Mouse (Mus musculus): ENCODE data around the gene Txnrd2.

Txnrd2 gene

GRCm38 (mm10) chr16:18455407-18455806 is 29.2 kb downstream of the Txnrd2 start:
- no peak for DNase-seq

DNA sequence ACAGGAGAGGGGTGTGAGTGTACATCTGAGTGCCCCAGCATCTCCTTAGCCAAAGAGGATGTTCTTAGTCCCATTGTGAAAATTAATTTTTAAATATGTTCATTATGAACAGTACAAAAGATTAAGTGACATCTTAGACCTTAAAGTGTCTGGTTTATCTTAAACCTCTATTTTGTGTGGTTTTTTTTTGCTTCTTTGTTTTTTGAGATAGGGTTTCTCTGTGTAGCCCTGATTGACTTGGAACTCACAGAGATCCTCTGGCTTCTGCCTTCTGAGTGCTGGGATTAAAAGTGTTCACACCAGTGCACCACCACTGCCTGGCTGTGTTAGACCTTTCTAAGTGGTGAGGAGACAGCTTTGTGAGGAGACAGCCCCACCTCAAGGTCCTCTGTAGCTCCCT is 32.5 kb downstream of the Txnrd2 start:
- no peak for DNase-seq

DNA sequence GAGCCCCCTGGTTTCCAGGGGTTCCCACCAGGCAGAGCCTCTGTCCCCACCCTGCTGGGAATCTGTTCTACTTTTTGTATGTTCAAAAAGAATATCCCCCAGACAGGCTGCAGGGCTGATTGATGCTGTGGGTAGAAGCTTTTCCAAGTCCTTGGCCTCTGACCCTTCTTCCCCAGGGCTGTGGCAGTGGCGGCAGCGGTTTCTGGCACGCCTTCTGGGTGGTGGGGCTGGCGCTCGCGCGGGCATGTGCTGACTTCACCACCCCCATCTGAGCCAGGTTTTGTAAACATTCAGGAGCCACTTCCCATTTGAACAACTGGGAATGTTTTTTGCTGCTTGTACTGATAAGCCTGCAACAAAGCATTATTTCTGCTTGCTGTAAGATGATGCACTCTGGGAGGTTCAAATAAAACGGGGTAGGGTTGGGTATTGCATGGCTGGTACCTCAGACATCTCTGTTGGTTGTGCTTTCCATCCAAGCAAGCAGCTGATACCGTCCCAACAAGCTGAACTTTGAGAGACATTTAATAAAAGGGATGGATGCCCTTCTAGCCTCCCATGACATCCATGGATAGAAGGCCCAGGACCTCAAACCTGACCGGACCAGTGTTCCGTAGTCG is 33.3 kb downstream of the Txnrd2 start:
- peak; percentile 65 for DNase-seq

DNA sequence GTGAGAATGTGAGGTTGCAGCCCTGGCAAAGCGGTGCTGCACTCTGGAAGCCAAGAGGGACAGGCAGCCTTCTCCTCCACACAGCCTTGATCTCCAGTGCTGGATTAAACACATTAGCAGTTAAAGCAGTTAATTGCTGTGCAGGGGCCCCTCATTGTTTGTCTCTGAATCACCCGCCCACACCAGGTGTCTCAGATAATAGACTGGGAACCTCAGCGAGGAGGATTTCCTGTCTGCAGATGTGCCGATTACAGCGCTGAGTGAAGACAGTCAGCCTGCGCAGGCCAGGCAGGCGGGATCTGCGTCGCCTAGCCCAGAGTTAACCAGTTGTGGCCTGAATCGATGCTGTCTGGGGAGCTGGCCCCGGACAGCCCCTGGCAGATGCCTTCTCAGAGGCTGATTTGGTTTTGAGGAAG is 33.8 kb downstream of the Txnrd2 start:
- DNase-seq: peak; percentile 57

DNA sequence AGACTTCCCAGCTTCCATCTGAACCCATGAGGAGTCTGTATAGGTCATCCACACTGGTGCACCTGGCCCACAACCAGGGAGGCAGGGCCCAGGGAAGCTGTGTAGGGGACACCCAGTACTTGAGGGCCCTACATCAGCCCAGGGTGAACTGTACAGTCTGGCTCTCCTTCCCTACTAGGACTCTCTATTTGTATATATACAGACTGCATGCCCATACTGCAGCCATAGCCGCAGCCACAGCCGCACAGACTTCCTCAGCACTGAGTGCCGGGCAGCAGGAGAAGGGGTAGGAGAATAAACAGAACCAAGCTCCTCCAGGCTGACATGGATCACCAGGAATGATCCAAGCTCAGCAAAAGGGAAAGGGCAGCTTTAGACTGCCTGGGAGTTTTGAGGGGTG is 34.6 kb downstream of the Txnrd2 start:
- no peak for DNase-seq

- DNase-seq: no peak
Measured at GRCm38 (mm10) chr16:18462031-18462430, 35.8 kb downstream of the Txnrd2 start.

DNA sequence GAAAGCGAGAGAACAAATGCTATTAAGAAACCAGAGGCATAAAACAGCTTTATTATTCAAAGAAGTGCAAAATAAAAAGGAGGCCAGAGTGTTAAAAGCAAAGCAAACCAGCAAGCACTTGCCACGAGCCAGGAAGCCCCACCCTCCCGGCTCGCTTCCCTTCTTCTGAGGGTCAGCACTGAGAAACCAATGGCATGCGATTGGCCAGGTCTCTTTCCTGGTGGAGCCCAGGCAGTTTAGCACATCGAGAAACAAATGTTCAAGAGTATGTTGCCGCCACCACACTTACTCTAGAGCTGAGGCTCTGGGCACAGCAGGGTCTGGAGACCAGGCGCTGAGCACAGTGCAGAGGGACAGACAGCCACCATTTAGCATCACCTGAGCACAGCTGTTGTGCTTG is 36.4 kb downstream of the Txnrd2 start:
- DNase-seq: peak; percentile 62

DNA sequence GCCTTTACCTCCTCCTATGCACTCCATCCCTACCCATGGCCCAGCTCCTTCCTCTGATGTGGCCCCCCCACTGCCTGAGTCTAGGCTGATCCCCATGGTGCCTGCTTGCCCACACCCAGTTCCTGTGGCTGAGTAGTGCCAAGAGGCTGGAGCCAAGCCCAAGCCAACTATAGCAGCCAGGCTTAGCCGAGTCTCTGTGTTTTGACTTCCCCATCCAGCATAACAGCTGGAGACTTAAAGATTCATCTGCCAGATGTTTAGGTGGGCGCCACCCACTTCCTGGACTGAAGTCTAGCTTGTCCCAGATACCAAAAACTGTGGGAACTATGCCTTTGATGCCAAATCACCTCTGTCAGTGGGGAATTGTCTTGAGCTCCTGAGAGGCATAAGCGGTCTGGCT is 38.1 kb downstream of the Txnrd2 start:
- peak; percentile 67 for DNase-seq

DNA sequence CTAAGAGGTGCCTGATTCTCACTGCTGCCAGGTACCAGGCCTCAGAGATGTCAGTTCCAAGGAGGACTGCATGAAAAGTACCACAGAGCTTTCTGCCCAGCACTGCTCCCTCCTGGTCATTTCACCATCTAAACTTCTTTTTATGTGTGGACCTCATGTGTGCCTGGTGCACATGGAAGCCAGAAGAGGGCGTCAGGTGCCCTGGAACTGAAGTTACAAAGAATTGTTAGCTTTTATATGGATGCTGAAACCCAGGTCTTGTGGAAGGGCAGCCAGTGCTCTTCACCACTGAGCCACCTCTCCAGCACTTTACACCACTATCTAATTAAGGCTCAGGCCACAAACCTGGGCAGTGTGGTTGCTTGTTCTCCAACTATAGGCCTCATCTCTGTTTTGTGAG is 44.6 kb downstream of the Txnrd2 start:
- no peak for DNase-seq

DNA sequence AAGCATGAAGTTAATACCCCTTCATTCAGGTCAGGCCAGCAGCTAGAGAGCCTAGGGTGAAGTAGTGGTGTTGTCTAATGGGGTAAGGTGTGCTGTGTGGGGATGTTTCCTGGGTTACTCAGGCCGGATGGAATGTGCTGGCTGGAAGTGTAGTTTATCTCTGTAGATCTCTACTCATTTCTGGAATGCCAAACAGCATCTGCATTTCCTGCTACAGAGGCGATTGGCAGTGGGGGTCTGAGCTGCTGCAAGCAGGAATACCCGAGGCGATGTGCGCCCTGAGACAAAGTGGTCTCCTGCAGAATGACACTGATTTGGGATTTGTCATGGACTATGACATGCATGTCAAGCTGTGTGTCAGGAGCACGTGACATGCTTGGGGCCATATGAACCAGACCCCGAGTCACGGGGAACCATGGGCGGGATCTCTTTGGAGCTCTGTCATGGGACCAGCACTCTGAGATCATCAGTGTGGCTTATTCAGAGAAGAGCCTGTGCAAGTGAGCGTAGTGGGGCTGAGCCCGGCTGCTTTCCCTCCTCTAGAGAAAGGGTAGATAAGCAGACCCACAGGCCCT is 45.3 kb downstream of the Txnrd2 start:
- no peak for DNase-seq

DNA sequence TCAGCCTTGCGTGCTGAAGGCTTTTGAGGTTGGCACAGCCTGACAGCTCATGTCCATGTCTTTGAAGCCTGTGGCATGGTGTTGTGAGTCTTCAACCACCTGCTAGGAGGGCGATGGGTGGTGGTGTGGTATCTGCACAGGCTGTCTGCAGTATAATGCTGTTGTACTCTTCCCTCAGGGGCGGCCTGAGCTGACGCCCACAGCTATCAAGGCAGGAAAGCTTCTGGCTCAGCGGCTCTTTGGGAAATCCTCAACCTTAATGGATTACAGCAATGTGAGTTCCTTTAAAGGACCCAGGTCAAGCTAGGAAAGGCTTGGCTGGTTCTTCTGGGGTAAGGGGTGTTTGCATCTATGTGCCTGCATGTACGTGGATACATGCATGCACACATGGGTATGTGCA is 45.8 kb downstream of the Txnrd2 start:
- no peak for DNase-seq

- DNase-seq: no peak
Measured at GRCm38 (mm10) chr16:18472416-18472815, 46.2 kb downstream of the Txnrd2 start.

DNA sequence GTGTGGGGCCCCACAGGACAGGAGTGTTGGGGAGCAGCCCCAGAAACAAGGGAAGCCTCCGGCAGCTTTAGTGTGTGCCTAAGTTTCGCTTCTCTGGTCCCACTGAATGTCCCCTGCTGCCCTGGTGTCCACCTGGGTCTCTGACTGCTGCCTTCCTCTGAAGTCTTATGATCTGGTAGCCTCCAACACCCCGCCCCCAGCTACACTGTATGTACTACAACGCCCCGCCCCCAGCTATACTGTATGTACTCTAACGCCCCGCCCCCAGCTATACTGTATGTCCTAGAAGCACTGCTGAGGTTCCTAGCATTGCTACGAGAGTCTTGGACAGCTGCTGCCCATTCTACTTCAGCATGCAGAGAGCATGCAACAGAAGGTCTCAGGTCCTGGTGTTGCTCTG is 46.8 kb downstream of the Txnrd2 start:
- no peak for DNase-seq

DNA sequence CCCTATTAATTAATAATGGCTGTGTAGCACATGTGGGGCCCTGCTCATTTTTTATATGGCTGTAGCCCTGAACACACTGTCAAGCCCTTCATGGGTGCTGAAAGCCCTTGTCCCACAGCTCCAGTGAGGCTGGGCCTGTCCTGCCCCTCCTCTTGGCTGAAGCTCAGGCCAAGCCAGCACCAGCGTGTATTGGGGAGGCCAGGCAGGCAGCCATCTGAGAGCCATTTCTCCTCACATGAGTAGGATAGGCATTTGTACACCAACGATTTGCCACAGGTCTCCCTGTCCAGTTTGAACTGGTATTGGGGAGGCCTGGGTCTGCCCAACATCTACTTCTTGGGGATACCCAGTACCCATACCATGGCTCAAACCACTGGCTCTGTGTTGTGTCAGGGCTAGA is 47.8 kb downstream of the Txnrd2 start:
- no peak for DNase-seq

DNA sequence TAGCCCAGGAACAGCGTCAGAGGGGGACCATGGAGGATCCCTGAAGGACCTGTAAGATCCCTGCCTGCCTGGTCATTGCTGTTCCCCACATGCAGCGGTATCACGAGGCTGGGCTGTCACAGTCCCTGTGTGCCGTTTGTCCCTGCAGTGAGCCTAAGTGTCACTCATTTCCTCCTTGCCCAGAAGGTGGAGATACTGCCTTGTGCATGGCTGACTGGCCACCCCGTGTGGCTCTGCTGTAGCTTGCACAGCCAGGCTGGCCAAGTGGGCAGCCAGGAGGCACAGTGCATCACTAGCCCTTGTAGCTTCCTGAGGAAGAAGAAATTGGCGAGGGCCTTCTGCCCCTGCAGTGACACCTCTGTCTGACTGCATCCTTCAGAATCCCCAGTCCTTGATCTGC is 51.8 kb downstream of the Txnrd2 start:
- no peak for DNase-seq

GRCm38 (mm10) chr16:18479667-18480066 is 53.5 kb downstream of the Txnrd2 start:
- no peak for DNase-seq

DNA sequence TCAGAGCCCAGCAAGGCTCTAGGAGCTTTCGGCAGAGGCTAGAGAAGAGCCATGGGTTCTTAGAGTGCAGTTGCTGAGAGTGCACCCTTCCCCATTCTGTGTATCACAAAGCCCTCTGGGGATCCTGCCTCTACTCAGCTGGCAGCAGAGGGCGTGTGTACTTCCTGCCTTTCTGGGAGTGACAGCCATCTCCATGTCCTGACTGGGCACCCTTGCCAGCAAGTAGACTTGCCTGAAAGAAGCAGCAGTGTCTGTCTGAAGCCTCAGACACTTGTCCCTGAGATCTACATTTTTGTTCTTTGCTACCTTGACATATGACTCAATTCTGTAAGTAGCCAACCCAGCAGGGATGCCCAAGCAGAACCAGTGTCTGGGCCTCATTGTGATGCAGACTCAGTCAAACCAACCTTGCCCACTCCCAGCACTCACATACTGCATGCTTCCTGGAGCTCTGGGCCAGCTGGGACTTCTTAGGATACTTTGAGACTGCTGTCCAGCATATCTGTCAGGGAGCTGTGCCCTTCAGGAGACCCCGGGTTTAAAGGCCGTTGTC is 54.8 kb downstream of the Txnrd2 start:
- peak; percentile 32 for DNase-seq

DNA sequence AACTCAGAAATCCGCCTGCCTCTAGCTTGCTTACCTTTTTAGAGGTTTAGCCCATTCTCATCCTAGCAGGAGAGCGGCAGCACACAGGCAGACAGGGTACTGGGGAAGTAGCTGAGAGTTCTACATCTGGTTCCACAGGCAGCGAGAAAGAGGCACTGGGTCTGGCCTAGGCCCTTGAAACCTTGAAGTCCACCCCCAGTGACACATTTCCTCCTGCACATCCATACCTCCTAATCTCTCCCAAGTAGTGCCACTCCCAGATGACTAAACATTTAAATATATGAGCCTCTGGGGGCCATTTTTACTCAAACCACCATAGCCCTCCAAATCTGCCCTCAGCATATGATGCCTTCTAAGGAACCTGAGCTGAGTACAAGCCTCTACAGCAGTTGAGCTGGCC is 56.2 kb downstream of the Txnrd2 start:
- no peak for DNase-seq

DNA sequence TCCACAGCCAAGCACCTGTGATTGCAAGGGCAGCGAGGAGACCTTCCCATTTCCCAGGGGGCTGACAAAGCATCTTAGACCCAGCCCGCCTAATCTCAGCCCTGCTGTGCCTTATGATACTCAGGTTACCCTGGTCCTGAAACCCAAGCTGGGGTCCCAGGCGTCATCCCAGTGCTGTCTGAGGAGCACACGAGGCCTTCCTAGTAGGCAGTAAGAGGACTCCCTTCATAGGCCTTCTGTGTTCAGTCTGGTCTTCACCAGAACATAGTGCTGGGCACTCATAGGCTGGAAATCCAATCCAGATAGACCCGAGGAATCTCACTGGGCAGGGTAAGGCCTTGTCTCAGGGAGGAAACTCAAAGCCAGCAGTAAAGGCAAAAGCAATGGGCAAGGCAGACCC is 57.7 kb downstream of the Txnrd2 start:
- DNase-seq: no peak

GRCm38 (mm10) chr16:18484386-18484785 is 58.2 kb downstream of the Txnrd2 start:
- DNase-seq: no peak

DNA sequence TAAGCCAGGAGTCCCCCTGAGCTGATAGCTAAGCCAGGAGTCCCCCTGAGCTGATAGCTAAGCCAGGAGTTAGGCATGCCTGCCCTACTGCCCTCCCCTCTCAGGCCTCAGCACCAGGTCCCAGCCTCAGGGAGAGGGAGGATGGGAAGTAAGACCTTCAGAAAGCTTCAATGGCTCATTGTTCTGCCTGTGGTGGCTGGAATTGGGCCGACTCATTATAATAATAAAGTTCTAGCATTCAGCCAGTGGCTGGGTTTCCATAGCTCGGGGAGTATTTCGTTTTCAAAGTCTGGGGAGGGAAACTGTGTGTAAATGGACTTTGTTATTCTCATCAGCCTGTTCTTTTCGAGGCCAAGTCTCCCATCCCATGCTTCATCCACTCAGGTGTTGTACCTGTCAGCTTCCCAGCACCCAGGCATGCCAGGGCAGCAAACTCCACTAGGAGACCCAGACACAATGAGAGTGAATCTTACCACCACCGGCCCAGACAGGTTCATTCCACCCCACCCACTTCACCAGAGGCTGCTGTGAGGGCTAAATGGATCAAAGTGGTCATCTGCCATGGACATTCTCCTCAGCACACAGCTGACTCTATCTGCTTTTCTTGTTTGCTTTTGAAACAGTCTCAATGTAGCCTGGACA is 58.7 kb downstream of the Txnrd2 start:
- DNase-seq: no peak

GRCm38 (mm10) chr16:18486126-18486525 is 59.9 kb downstream of the Txnrd2 start:
- DNase-seq: no peak

GRCm38 (mm10) chr16:18490281-18490680 is 64.1 kb downstream of the Txnrd2 start:
- DNase-seq: no peak

GRCm38 (mm10) chr16:18490894-18491293 is 64.7 kb downstream of the Txnrd2 start:
- no peak for DNase-seq
